Mouse (Mus musculus): ENCODE measurements at regions not wholly inside any gene's neighbourhood (a gene's known extent, or its start where the extent isn't known, plus 50 kb on each side); places are given as distances from the start of the nearest gene placed in this dataset.
A peak's percentile ranks its signal among the peaks of the same experiment; 100 is the strongest.

- no peak for ATAC-seq (replicated peaks; ENCODE audit: extremely low read depth, insufficient read depth, low FRiP score)
- Histone ChIP-seq H3K4me1 (ENCODE audit: control insufficient read depth, insufficient read depth, low read length) (no peaks in the 10 kb centered on the region), H3K4me3 (ENCODE audit: low read length) (no peak overlapping the region), H3K9ac (ENCODE audit: low read length) (no peak overlapping the region), H3K27ac (ENCODE audit: low read length) (no peak overlapping the region), H3K4me2 (ENCODE audit: low read depth, low read length) (no peak overlapping the region), H3K9me3 (replicated peaks; ENCODE audit: control insufficient read depth, low read length) (no peaks in the 10 kb centered on the region), H3K36me3 (ENCODE audit: control insufficient read depth, insufficient read depth) (no peaks in the 10 kb centered on the region), H3K27me3 (ENCODE audit: control insufficient read depth, insufficient read depth, low read length) (no peaks in the 10 kb centered on the region)
- 62% methylated on average over 9 of the region's 9 CpGs for WGBS
Observed at GRCm38 (mm10) chr8:127847332-127848018, 510.9 kb upstream of the Nrp1 start.

GRCm38 (mm10) chr8:127849926-127850325 lies 508.5 kb upstream of the Nrp1 start:
- no peak overlapping the region for H3K27ac ChIP-seq (ENCODE audit: low read length)
- H3K27me3 ChIP-seq (ENCODE audit: control insufficient read depth, insufficient read depth, low read length) = no peaks in the 10 kb centered on the region
- no peak for ATAC-seq (replicated peaks; ENCODE audit: extremely low read depth, insufficient read depth, low FRiP score)
- H3K4me1 ChIP-seq (ENCODE audit: control insufficient read depth, insufficient read depth, low read length) = no peaks in the 10 kb centered on the region
- H3K36me3 ChIP-seq (ENCODE audit: control insufficient read depth, insufficient read depth) = no peaks in the 10 kb centered on the region
- H3K4me3 ChIP-seq (ENCODE audit: low read length) = no peak overlapping the region
- no peaks in the 10 kb centered on the region for H3K9me3 ChIP-seq (replicated peaks; ENCODE audit: control insufficient read depth, low read length)
- H3K9ac ChIP-seq (ENCODE audit: low read length) = no peak overlapping the region
- no peak overlapping the region for H3K4me2 ChIP-seq (ENCODE audit: low read depth, low read length)

GRCm38 (mm10) chr8:127855653-127856300 lies 502.6 kb upstream of the Nrp1 start:
- Histone ChIP-seq H3K9ac (ENCODE audit: low read length) (no peak overlapping the region), H3K4me3 (ENCODE audit: low read length) (no peak overlapping the region), H3K27ac (ENCODE audit: low read length) (peak overlapping the region; percentile 64; the same call in 1 of the 2 replicates), H3K9me3 (replicated peaks; ENCODE audit: control insufficient read depth, low read length) (no peaks in the 10 kb centered on the region), H3K4me2 (ENCODE audit: low read depth, low read length) (no peak overlapping the region), H3K4me1 (ENCODE audit: control insufficient read depth, insufficient read depth, low read length) (peaks cover 14% of the 10 kb centered on the region), H3K27me3 (ENCODE audit: control insufficient read depth, insufficient read depth, low read length) (no peaks in the 10 kb centered on the region), H3K36me3 (ENCODE audit: control insufficient read depth, insufficient read depth) (no peaks in the 10 kb centered on the region)
- WGBS = 24% methylated on average over 4 of the region's 4 CpGs
- ATAC-seq (replicated peaks; ENCODE audit: extremely low read depth, insufficient read depth, low FRiP score) = 0 out of 2 replicates have a peak, but pooled peaks have one; percentile 14

GRCm38 (mm10) chr8:127856351-127857135 lies 501.9 kb upstream of the Nrp1 start:
- no peaks in the 10 kb centered on the region for H3K36me3 ChIP-seq (ENCODE audit: control insufficient read depth, insufficient read depth)
- ATAC-seq (replicated peaks; ENCODE audit: extremely low read depth, insufficient read depth, low FRiP score) = no peak
- no peak overlapping the region for H3K4me2 ChIP-seq (ENCODE audit: low read depth, low read length)
- peak overlapping the region; percentile 64 for H3K27ac ChIP-seq (ENCODE audit: low read length)
- 24% methylated on average over 5 of the region's 5 CpGs for WGBS
- no peaks in the 10 kb centered on the region for H3K27me3 ChIP-seq (ENCODE audit: control insufficient read depth, insufficient read depth, low read length)
- H3K9ac ChIP-seq (ENCODE audit: low read length) = no peak overlapping the region
- H3K4me1 ChIP-seq (ENCODE audit: control insufficient read depth, insufficient read depth, low read length) = peaks cover 14% of the 10 kb centered on the region
- no peaks in the 10 kb centered on the region for H3K9me3 ChIP-seq (replicated peaks; ENCODE audit: control insufficient read depth, low read length)
- no peak overlapping the region for H3K4me3 ChIP-seq (ENCODE audit: low read length)

GRCm38 (mm10) chr8:127859036-127859435 lies 499.4 kb upstream of the Nrp1 start:
- Histone ChIP-seq H3K4me3 (ENCODE audit: low read length) (no peak overlapping the region), H3K36me3 (ENCODE audit: control insufficient read depth, insufficient read depth) (no peaks in the 10 kb centered on the region), H3K27ac (ENCODE audit: low read length) (no peak overlapping the region), H3K27me3 (ENCODE audit: control insufficient read depth, insufficient read depth, low read length) (no peaks in the 10 kb centered on the region), H3K4me1 (ENCODE audit: control insufficient read depth, insufficient read depth, low read length) (peaks cover 14% of the 10 kb centered on the region), H3K9ac (ENCODE audit: low read length) (no peak overlapping the region), H3K9me3 (replicated peaks; ENCODE audit: control insufficient read depth, low read length) (0 out of 2 replicates have a peak, but pooled peaks cover 4% of the 10 kb centered on the region), H3K4me2 (ENCODE audit: low read depth, low read length) (no peak overlapping the region)
- ATAC-seq (replicated peaks; ENCODE audit: extremely low read depth, insufficient read depth, low FRiP score) = no peak
- WGBS = 83% methylated on average over 3 of the region's 3 CpGs

- Histone ChIP-seq H3K4me3 (ENCODE audit: low read length) (no peak overlapping the region), H3K27me3 (ENCODE audit: control insufficient read depth, insufficient read depth, low read length) (no peaks in the 10 kb centered on the region), H3K4me2 (ENCODE audit: low read depth, low read length) (no peak overlapping the region), H3K36me3 (ENCODE audit: control insufficient read depth, insufficient read depth) (no peaks in the 10 kb centered on the region), H3K27ac (ENCODE audit: low read length) (no peak overlapping the region), H3K9me3 (replicated peaks; ENCODE audit: control insufficient read depth, low read length) (0 out of 2 replicates have a peak, but pooled peaks cover 4% of the 10 kb centered on the region), H3K4me1 (ENCODE audit: control insufficient read depth, insufficient read depth, low read length) (peaks cover 14% of the 10 kb centered on the region), H3K9ac (ENCODE audit: low read length) (no peak overlapping the region)
- WGBS = 75% methylated on average over 3 of the region's 3 CpGs
- no peak for ATAC-seq (replicated peaks; ENCODE audit: extremely low read depth, insufficient read depth, low FRiP score)
Observed at GRCm38 (mm10) chr8:127860376-127860775, 498.0 kb upstream of the Nrp1 start.

GRCm38 (mm10) chr8:127860891-127861290 lies 497.5 kb upstream of the Nrp1 start:
- Histone ChIP-seq H3K36me3 (ENCODE audit: control insufficient read depth, insufficient read depth) (no peaks in the 10 kb centered on the region), H3K9me3 (replicated peaks; ENCODE audit: control insufficient read depth, low read length) (0 out of 2 replicates have a peak, but pooled peaks cover 4% of the 10 kb centered on the region), H3K4me3 (ENCODE audit: low read length) (no peak overlapping the region), H3K27ac (ENCODE audit: low read length) (no peak overlapping the region), H3K27me3 (ENCODE audit: control insufficient read depth, insufficient read depth, low read length) (no peaks in the 10 kb centered on the region), H3K4me1 (ENCODE audit: control insufficient read depth, insufficient read depth, low read length) (peaks cover 10% of the 10 kb centered on the region), H3K4me2 (ENCODE audit: low read depth, low read length) (no peak overlapping the region), H3K9ac (ENCODE audit: low read length) (no peak overlapping the region)
- WGBS = 34% methylated on average over 3 of the region's 3 CpGs
- ATAC-seq (replicated peaks; ENCODE audit: extremely low read depth, insufficient read depth, low FRiP score) = no peak

GRCm38 (mm10) chr8:127884641-127885040 lies 473.8 kb upstream of the Nrp1 start:
- H3K4me2 ChIP-seq (ENCODE audit: low read depth, low read length) = no peak overlapping the region
- no peak overlapping the region for H3K9ac ChIP-seq (ENCODE audit: low read length)
- no peak overlapping the region for H3K4me3 ChIP-seq (ENCODE audit: low read length)
- 0 out of 2 replicates have a peak, but pooled peaks cover 2% of the 10 kb centered on the region for H3K9me3 ChIP-seq (replicated peaks; ENCODE audit: control insufficient read depth, low read length)
- no peak for ATAC-seq (replicated peaks; ENCODE audit: extremely low read depth, insufficient read depth, low FRiP score)
- H3K27me3 ChIP-seq (ENCODE audit: control insufficient read depth, insufficient read depth, low read length) = no peaks in the 10 kb centered on the region
- H3K36me3 ChIP-seq (ENCODE audit: control insufficient read depth, insufficient read depth) = no peaks in the 10 kb centered on the region
- WGBS = 83% methylated on average over 1 of the region's 1 CpGs
- H3K27ac ChIP-seq (ENCODE audit: low read length) = no peak overlapping the region
- H3K4me1 ChIP-seq (ENCODE audit: control insufficient read depth, insufficient read depth, low read length) = no peaks in the 10 kb centered on the region

GRCm38 (mm10) chr8:127885211-127885610 lies 473.2 kb upstream of the Nrp1 start:
- Histone ChIP-seq H3K4me3 (ENCODE audit: low read length) (no peak overlapping the region), H3K9ac (ENCODE audit: low read length) (no peak overlapping the region), H3K36me3 (ENCODE audit: control insufficient read depth, insufficient read depth) (no peaks in the 10 kb centered on the region), H3K27ac (ENCODE audit: low read length) (no peak overlapping the region), H3K4me1 (ENCODE audit: control insufficient read depth, insufficient read depth, low read length) (no peaks in the 10 kb centered on the region), H3K4me2 (ENCODE audit: low read depth, low read length) (no peak overlapping the region), H3K27me3 (ENCODE audit: control insufficient read depth, insufficient read depth, low read length) (no peaks in the 10 kb centered on the region), H3K9me3 (replicated peaks; ENCODE audit: control insufficient read depth, low read length) (0 out of 2 replicates have a peak, but pooled peaks cover 2% of the 10 kb centered on the region)
- WGBS = 88% methylated on average over 3 of the region's 3 CpGs
- ATAC-seq (replicated peaks; ENCODE audit: extremely low read depth, insufficient read depth, low FRiP score) = no peak

Measured in heart, embryonic 16.5 days (tissue).